Mouse (Mus musculus): ENCODE results near the gene Trim13. TPM values are rescaled to one million over a fixed set of nuclear protein-coding genes. Genes with fewer than 3 reads are reported as not detected.

The Trim13 gene
- 10.6 TPM for polyA plus RNA-seq (2014; fragmentation: Illumina TruSeq; extraction: RNeasy Lipid Tissue Mini Kit (QIAGEN cat#74804); ENCODE audit: low read depth, low replicate concordance)

GRCm38 (mm10) chr14:61597968-61598367, at the start of gene Trim13:
Gene Trim13, plus strand, starts transcription at chr14:61598247.

GRCm38 (mm10) chr14:61556289-61557147, 41.5 kb upstream of the Trim13 start, which contains the start of gene Spryd7:
Gene Spryd7, minus strand, starts transcription at chr14:61556886.

GRCm38 (mm10) chr14:61607157-61607556, 9.1 kb downstream of the Trim13 start, which contains the start of gene Kcnrg:
Gene Kcnrg, plus strand, starts transcription at chr14:61607457.

Other genes starting within 250 kb of the Trim13 start
- gene Ebpl, start 237.8 kb upstream of the Trim13 start, polyA plus RNA-seq (2014; fragmentation: Illumina TruSeq; extraction: RNeasy Lipid Tissue Mini Kit (QIAGEN cat#74804); ENCODE audit: low read depth, low replicate concordance), result 1.0 TPM
- 46.3 TPM for gene Kpna3, start 158.4 kb upstream of the Trim13 start, polyA plus RNA-seq (2014; fragmentation: Illumina TruSeq; extraction: RNeasy Lipid Tissue Mini Kit (QIAGEN cat#74804); ENCODE audit: low read depth, low replicate concordance)
- 47.2 TPM for gene Spryd7, start 41.4 kb upstream of the Trim13 start, polyA plus RNA-seq (2014; fragmentation: Illumina TruSeq; extraction: RNeasy Lipid Tissue Mini Kit (QIAGEN cat#74804); ENCODE audit: low read depth, low replicate concordance)
- not detected for gene Kcnrg, start 9.2 kb downstream of the Trim13 start, polyA plus RNA-seq (2014; fragmentation: Illumina TruSeq; extraction: RNeasy Lipid Tissue Mini Kit (QIAGEN cat#74804); ENCODE audit: low read depth, low replicate concordance)